Mouse (Mus musculus): ENCODE measurements around the gene Prr5.

The Prr5 gene

GRCm38 (mm10) chr15:84657384-84658064 lies 11.9 kb upstream of the Prr5 start:
- DNase-seq (ENCODE audit: low read depth, low spot score) = no peak

GRCm38 (mm10) chr15:84658655-84659054 lies 10.8 kb upstream of the Prr5 start:
- DNase-seq (ENCODE audit: low read depth, low spot score) = no peak

GRCm38 (mm10) chr15:84659856-84660255 lies 9.6 kb upstream of the Prr5 start:
- DNase-seq (ENCODE audit: low read depth, low spot score) = no peak

GRCm38 (mm10) chr15:84661274-84661673 lies 8.1 kb upstream of the Prr5 start:
- DNase-seq (ENCODE audit: low read depth, low spot score) = no peak

GRCm38 (mm10) chr15:84662952-84663684 lies 6.3 kb upstream of the Prr5 start:
- DNase-seq (ENCODE audit: low read depth, low spot score) = no peak

GRCm38 (mm10) chr15:84663685-84664060 lies 5.7 kb upstream of the Prr5 start:
- DNase-seq (ENCODE audit: low read depth, low spot score) = no peak

GRCm38 (mm10) chr15:84664542-84665460 lies 4.6 kb upstream of the Prr5 start:
- no peak for DNase-seq (ENCODE audit: low read depth, low spot score)

GRCm38 (mm10) chr15:84665662-84666061 lies 3.8 kb upstream of the Prr5 start:
- DNase-seq (ENCODE audit: low read depth, low spot score) = no peak

- DNase-seq (ENCODE audit: low read depth, low spot score) = no peak
These were observed 3.4 kb upstream of the Prr5 start for GRCm38 (mm10) chr15:84666065-84666464.

- DNase-seq (ENCODE audit: low read depth, low spot score) = no peak
These were observed 1.8 kb upstream of the Prr5 start for GRCm38 (mm10) chr15:84667601-84668000.

- no peak for DNase-seq (ENCODE audit: low read depth, low spot score)
These were observed 594 bp downstream of the Prr5 start for GRCm38 (mm10) chr15:84669771-84670656.

- no peak for DNase-seq (ENCODE audit: low read depth, low spot score)
These were observed 1.2 kb downstream of the Prr5 start for GRCm38 (mm10) chr15:84670657-84671055.

- DNase-seq (ENCODE audit: low read depth, low spot score) = no peak
These were observed 2.2 kb downstream of the Prr5 start for GRCm38 (mm10) chr15:84671401-84672307.

GRCm38 (mm10) chr15:84672308-84672615 lies 2.8 kb downstream of the Prr5 start:
- DNase-seq (ENCODE audit: low read depth, low spot score) = no peak

GRCm38 (mm10) chr15:84672616-84673015 lies 3.2 kb downstream of the Prr5 start:
- DNase-seq (ENCODE audit: low read depth, low spot score) = no peak

- DNase-seq (ENCODE audit: low read depth, low spot score) = no peak
These were observed 5.1 kb downstream of the Prr5 start for GRCm38 (mm10) chr15:84674329-84675067.

- DNase-seq (ENCODE audit: low read depth, low spot score) = no peak
These were observed 5.9 kb downstream of the Prr5 start for GRCm38 (mm10) chr15:84675317-84675716.

GRCm38 (mm10) chr15:84677943-84678342 lies 8.5 kb downstream of the Prr5 start:
- no peak for DNase-seq (ENCODE audit: low read depth, low spot score)

GRCm38 (mm10) chr15:84679090-84679489 lies 9.7 kb downstream of the Prr5 start:
- no peak for DNase-seq (ENCODE audit: low read depth, low spot score)

GRCm38 (mm10) chr15:84679794-84680193 lies 10.4 kb downstream of the Prr5 start:
- DNase-seq (ENCODE audit: low read depth, low spot score) = no peak

Data from retina, adult 2 months (tissue).